Mouse (Mus musculus) embryonic facial prominence, embryonic 13.5 days (tissue): Measurements from ENCODE around the gene Mff. TPM values are rescaled to one million over a fixed set of nuclear protein-coding genes. Genes with fewer than 3 reads are reported as not detected.

Source experiments
- ATAC-seq: fragments of 200-750 bp; cut with Nextera tagmentation; 2 replicates; pipeline ENCODE4 v1.8.0; 2017; ENCODE audit warnings: low read depth; ENCODE audit not compliant: insufficient number of reproducible peaks, insufficient read depth, low FRiP score, low TSS enrichment
- H3K27ac ChIP-seq: fragments of 300-500 bp; sonication (generic); 2 replicates; pipeline ENCODE4 v1.5.1; 2015; ENCODE audit warnings: moderate library complexity, mild to moderate bottlenecking, inconsistent platforms
- H3K27me3 ChIP-seq: fragments of 300-500 bp; sonication (generic); 2 replicates; pipeline ENCODE4 v1.6.1; 2015; ENCODE audit warnings: mild to moderate bottlenecking, inconsistent platforms
- H3K36me3 ChIP-seq: fragments of 300-500 bp; sonication (generic); 2 replicates; pipeline ENCODE4 v1.6.1; 2015; ENCODE audit warnings: mild to moderate bottlenecking, inconsistent platforms
- H3K4me1 ChIP-seq: fragments of 300-500 bp; sonication (generic); 2 replicates; pipeline ENCODE4 v1.6.1; 2015; ENCODE audit warnings: inconsistent platforms
- H3K4me2 ChIP-seq: fragments of 300-500 bp; sonication (generic); 2 replicates; pipeline ENCODE4 v1.6.1; 2015; ENCODE audit warnings: moderate library complexity, mild to moderate bottlenecking, inconsistent platforms
- H3K4me3 ChIP-seq: fragments of 300-500 bp; sonication (generic); 2 replicates; pipeline ENCODE4 v1.5.1; 2015; ENCODE audit warnings: mild to moderate bottlenecking, inconsistent platforms
- H3K9ac ChIP-seq: fragments of 300-500 bp; sonication (generic); 2 replicates; pipeline ENCODE4 v1.6.1; 2015; ENCODE audit warnings: mild to moderate bottlenecking, inconsistent platforms
- H3K9me3 ChIP-seq: fragments of 300-500 bp; sonication (generic); 2 replicates; pipeline ENCODE4 v1.6.1; 2016; ENCODE audit warnings: inconsistent platforms
- WGBS: fragments of 180-500 bp; shearing (Covaris S2); methylation state at CpG from one replicate; pipeline ENCODE4 v1.1.7; 2015; ENCODE audit warnings: mixed read lengths; 5-methylcytosine and 5-hydroxymethylcytosine counted together
- polyA plus RNA-seq: library from polyadenylated mRNA; unstranded; fragments of >200 nt; fragmentation: Nextera tagmentation; extraction: Ambion mirVana; gene quantifications from 2 replicates; pipeline ENCODE4 v1.2.1, GENCODE M21; 2015

Gene Mff
- polyA plus RNA-seq, 1 experiment from 2014 or later, result 219 TPM

DNA sequence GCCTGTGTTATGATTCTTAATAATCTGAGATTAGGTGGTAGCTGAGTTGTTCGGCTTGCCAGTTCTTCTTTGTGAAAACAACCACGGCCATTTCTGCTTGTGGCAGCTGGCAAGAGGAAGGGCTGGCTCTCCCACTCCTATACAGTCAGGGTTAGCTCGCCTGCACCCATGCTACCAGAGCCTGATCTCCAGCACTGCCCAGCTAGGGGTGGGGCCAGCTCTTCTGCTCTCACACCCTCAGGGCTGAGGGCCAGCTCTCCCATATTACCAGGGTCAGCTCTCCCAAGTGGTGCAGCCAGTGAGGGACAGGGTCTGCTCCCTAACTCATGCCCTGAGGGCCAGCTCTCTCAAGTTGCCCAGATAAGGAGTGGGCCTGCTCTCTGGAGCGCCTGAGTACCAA lies 47.7 kb downstream of the Mff start:
- H3K9ac ChIP-seq, result no peak overlapping the region
- H3K4me3 ChIP-seq, result no peak overlapping the region
- H3K4me2 ChIP-seq, result no peak overlapping the region
- H3K9me3 ChIP-seq, result no peaks in the 10 kb centered on the region
- no peak overlapping the region for H3K27ac ChIP-seq
- no peaks in the 10 kb centered on the region for H3K4me1 ChIP-seq
- 84% methylated on average over 4 of the region's 4 CpGs for WGBS
- no peak for ATAC-seq
- no peaks in the 10 kb centered on the region for H3K27me3 ChIP-seq
- no peaks in the 10 kb centered on the region for H3K36me3 ChIP-seq

DNA sequence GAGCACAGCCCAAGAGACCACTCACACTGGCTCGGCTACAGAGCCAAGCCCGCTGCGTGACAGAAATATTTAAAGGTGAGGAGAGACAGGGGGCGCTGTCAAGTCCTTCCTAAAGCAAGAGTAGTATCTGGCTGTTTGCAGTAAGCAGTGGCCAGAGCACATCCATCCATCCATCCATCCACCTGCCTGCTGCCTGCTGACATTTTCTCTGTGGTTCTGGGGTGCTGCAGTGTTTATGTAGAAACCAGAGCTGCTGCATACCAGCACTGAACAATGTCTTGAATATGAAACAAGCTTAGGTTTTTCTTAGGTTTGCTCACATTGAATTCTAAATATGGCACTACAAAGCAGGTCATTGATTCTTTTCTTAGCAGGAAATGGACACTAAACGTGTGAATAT lies 48.5 kb downstream of the Mff start:
- WGBS, result 60% methylated on average over 5 of the region's 5 CpGs
- Histone ChIP-seq H3K4me3 (no peak overlapping the region), H3K4me1 (no peaks in the 10 kb centered on the region), H3K4me2 (no peak overlapping the region), H3K27me3 (no peaks in the 10 kb centered on the region), H3K9me3 (no peaks in the 10 kb centered on the region), H3K27ac (no peak overlapping the region), H3K9ac (no peak overlapping the region), H3K36me3 (no peaks in the 10 kb centered on the region)
- ATAC-seq, result no peak

DNA sequence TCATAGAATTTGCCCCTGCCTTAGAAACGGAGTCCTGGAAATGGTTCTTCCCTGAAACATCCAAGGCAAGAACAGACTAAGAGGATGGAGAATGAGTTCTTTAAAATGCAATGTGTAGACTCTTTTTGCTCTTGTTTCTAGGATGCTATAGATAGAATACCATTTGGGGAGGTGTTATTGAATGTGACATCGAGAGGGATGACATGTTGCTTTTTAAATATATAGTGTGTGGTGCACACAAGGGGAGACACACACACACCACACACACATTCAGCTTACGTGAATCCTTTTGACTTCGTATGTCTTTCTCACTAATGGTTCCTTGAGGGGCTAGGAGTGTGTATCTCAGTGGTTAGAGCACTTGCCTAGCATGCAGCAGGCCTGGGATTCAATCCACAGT lies 50.6 kb downstream of the Mff start:
- ATAC-seq, result no peak
- no peak overlapping the region for H3K4me3 ChIP-seq
- no peak overlapping the region for H3K27ac ChIP-seq
- no peaks in the 10 kb centered on the region for H3K36me3 ChIP-seq
- no peak overlapping the region for H3K9ac ChIP-seq
- H3K9me3 ChIP-seq, result no peaks in the 10 kb centered on the region
- H3K4me1 ChIP-seq, result no peaks in the 10 kb centered on the region
- no peaks in the 10 kb centered on the region for H3K27me3 ChIP-seq
- H3K4me2 ChIP-seq, result no peak overlapping the region
- WGBS, result 87% methylated on average over 4 of the region's 4 CpGs

DNA sequence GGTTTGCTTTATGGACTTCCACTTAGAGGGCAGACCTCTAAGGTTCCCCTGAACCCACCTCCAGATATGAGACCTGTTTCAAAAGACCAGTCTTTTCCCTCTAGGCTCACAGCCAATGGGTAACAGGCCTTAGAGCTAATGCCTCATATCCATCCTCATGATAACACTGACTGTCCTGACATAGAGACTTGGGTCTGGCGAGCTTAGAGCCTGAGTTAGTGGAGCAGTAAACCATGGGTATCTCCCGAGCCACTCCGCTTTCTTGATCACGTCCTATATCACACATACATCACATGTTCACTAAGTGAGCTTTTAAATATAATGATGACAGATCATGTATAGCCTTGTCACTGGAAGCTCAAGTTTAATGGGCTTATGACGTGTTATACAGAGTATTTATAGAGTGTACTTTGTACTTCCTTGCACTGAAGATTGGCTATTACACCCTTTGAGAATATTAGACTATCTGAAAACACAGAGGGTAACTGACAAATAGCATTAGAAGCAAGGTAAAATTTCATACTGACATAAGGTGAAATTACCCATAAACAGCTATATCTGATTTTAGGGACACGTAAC lies 54.8 kb downstream of the Mff start:
- WGBS, result 86% methylated on average over 6 of the region's 6 CpGs
- Histone ChIP-seq H3K4me3 (no peak overlapping the region), H3K27me3 (no peaks in the 10 kb centered on the region), H3K9ac (no peak overlapping the region), H3K9me3 (no peaks in the 10 kb centered on the region), H3K36me3 (no peaks in the 10 kb centered on the region), H3K4me1 (no peaks in the 10 kb centered on the region), H3K4me2 (no peak overlapping the region), H3K27ac (no peak overlapping the region)
- ATAC-seq, result no peak

DNA sequence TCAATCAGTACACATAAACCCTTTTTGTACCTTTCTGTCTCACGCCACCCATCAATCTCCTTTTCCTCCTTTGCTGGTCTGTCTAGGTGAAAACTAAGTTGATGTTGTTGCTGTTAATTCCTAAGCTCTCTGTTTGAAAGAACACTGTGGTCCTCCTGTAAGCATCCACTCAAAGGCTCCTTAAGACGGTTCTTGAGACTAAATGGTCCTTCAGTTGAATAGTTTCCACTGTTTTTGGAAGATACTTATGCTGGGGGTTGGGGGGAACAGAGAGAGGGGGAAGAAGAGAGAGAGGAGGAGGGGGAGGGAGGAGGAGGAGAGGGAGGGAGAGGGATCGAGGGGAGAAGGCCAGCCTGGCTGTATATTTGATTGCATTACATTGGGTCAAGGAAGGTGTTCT lies 58.9 kb downstream of the Mff start:
- ATAC-seq, result no peak
- H3K9me3 ChIP-seq, result no peaks in the 10 kb centered on the region
- 63% methylated on average over 3 of the region's 3 CpGs for WGBS

DNA sequence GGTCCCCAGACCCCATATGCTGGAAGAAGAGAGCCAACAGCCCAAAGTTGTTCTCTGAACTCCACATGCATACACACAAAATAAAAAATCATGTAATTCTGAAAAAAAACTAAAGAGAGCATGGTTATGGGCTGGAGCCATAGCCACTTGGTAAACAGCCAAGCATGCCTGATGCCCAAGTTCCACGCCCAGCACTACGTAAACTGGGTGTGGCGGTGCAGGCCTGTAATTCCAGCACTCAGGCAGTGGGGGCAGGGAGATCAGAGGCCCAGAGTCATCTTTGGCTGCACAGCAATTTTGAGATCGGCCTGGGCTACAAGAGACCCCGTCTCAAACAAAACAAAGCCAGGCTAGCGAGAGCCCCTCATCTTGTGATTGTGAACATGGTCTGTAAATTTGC lies 60.9 kb downstream of the Mff start:
- Histone ChIP-seq H3K4me2 (no peak overlapping the region), H3K27me3 (no peaks in the 10 kb centered on the region), H3K9ac (no peak overlapping the region), H3K4me1 (peaks cover 14% of the 10 kb centered on the region), H3K9me3 (no peaks in the 10 kb centered on the region), H3K27ac (no peak overlapping the region), H3K36me3 (no peaks in the 10 kb centered on the region), H3K4me3 (no peak overlapping the region)
- WGBS, result 60% methylated on average over 6 of the region's 6 CpGs
- ATAC-seq, result no peak

More for the DNA sequence above, 58.9 kb downstream of the Mff start:
- H3K4me1 ChIP-seq, result peaks cover 14% of the 10 kb centered on the region
- H3K27ac ChIP-seq, result no peak overlapping the region
- H3K9ac ChIP-seq, result no peak overlapping the region
- H3K36me3 ChIP-seq, result no peaks in the 10 kb centered on the region
- no peaks in the 10 kb centered on the region for H3K27me3 ChIP-seq
- no peak overlapping the region for H3K4me3 ChIP-seq
- H3K4me2 ChIP-seq, result no peak overlapping the region

DNA sequence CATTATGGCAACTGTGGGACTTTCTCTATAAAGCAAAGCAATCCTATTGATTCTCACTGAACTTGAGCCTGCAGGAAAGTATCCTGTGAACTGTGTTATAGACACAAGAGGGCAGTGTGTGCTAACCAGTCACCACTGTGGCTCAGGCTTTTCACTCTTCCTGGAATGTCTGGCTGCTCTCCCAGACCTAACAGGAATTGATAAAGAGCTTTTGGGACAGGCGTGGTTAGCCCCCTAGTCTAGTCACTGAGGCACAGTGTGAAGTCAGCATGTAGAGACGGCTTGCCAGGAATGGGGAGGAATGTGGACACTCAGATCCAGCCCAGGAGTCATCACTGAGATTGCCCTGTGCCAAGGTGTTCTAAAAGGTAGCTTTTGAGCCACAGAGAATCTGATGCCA lies 62.7 kb downstream of the Mff start:
- no peak overlapping the region for H3K4me3 ChIP-seq
- no peak overlapping the region for H3K9ac ChIP-seq
- no peak overlapping the region for H3K4me2 ChIP-seq
- H3K9me3 ChIP-seq, result no peaks in the 10 kb centered on the region
- ATAC-seq, result 0 out of 2 replicates have a peak, but pooled peaks have one; percentile 29
- no peaks in the 10 kb centered on the region for H3K36me3 ChIP-seq
- 0% methylated on average over 2 of the region's 2 CpGs for WGBS
- H3K27me3 ChIP-seq, result no peaks in the 10 kb centered on the region
- peaks cover 18% of the 10 kb centered on the region for H3K4me1 ChIP-seq
- no peak overlapping the region for H3K27ac ChIP-seq

DNA sequence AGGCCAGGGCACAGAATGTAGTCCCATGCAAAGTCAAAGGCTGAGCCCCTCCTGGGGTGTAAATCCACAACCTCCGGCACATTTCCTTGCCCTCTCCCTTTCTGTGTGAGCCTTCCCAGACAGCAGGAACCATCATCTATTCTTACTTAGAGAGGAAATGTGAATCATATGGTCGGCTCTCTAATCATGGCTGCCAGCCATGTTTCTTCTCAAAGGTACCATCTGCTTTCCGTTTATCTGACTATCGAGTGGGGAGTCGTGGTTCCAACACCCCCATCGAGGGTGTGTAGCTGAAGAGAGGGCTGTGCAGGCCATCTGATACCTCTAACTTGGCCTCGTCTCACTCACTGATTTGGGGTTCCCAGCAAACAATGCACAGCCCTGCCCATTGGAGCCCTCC lies 63.4 kb downstream of the Mff start:
- Histone ChIP-seq H3K27me3 (no peaks in the 10 kb centered on the region), H3K4me2 (no peak overlapping the region), H3K9me3 (no peaks in the 10 kb centered on the region), H3K9ac (no peak overlapping the region), H3K27ac (no peak overlapping the region), H3K36me3 (no peaks in the 10 kb centered on the region), H3K4me1 (peaks cover 18% of the 10 kb centered on the region), H3K4me3 (no peak overlapping the region)
- ATAC-seq, result no peak
- 24% methylated on average over 7 of the region's 7 CpGs for WGBS

DNA sequence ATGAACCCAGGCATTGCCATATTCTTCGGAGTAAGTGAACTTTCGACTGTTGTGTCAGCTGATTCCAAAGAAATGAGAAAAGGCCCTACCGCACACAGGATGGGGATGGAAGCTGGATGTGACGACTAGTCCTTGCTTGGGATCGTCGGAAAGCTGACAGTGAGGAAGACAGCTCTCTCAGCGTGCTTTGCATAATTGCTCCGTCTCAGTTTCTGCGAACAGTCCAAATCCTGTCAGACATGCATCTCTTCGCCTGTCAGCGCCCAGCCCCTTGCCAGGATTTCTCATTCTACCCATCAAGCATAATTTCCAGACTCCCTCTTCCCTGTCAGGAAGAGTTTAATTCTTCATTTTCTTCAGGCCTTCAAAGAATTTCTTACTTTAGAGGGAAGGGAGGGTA lies 66.4 kb downstream of the Mff start:
- no peak overlapping the region for H3K9ac ChIP-seq
- H3K27me3 ChIP-seq, result no peaks in the 10 kb centered on the region
- no peak overlapping the region for H3K27ac ChIP-seq
- no peak overlapping the region for H3K4me2 ChIP-seq
- peaks cover 13% of the 10 kb centered on the region for H3K4me1 ChIP-seq
- no peak overlapping the region for H3K4me3 ChIP-seq
- ATAC-seq, result no peak
- WGBS, result 60% methylated on average over 11 of the region's 11 CpGs
- H3K9me3 ChIP-seq, result no peaks in the 10 kb centered on the region
- H3K36me3 ChIP-seq, result no peaks in the 10 kb centered on the region

DNA sequence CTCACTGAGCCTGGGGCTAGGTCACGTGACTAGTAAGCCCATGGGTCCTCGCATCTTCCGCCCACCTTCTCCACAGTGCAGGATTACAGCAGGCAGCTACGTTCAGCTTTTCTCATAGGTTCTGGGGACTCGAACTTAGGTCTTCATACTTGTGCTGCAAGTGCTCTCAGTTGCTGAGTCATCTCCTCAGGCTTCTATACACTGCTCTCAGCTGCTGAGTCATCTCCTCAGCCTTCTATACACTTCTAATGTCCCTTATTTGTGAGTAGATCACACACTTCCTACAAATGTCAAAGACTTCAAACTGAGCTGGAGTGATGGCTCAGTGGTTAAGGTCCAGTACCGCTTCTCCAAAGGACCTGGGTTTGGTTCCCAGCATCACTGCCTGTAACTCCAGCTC lies 67.5 kb downstream of the Mff start:
- H3K4me1 ChIP-seq, result peaks cover 13% of the 10 kb centered on the region
- H3K9ac ChIP-seq, result no peak overlapping the region
- H3K9me3 ChIP-seq, result no peaks in the 10 kb centered on the region
- 92% methylated on average over 6 of the region's 6 CpGs for WGBS
- H3K4me2 ChIP-seq, result no peak overlapping the region
- H3K27ac ChIP-seq, result no peak overlapping the region
- no peak for ATAC-seq
- H3K36me3 ChIP-seq, result no peaks in the 10 kb centered on the region
- no peak overlapping the region for H3K4me3 ChIP-seq
- no peaks in the 10 kb centered on the region for H3K27me3 ChIP-seq

DNA sequence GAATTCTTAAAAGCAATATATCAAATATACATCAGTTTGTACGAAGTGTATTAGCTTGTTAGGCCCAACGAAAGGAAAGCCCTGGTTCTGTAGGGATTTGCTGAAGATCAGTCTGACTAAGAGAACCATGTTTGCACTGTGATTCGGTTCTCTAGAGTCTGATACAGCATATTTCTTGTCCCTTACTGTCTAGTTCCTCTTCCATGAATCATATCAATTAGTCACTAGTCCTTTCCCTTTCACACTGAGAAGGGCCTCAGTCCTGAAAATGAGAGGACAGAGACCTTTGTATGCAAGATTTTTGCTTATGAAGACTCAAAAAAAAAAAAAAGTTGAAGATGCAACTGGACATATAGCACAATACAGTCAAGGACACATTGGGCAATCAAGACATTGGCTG lies 68.4 kb downstream of the Mff start:
- H3K27ac ChIP-seq, result no peak overlapping the region
- no peak overlapping the region for H3K9ac ChIP-seq
- H3K9me3 ChIP-seq, result no peaks in the 10 kb centered on the region
- H3K4me1 ChIP-seq, result peaks cover 6% of the 10 kb centered on the region
- ATAC-seq, result no peak
- 85% methylated on average over 3 of the region's 3 CpGs for WGBS
- no peak overlapping the region for H3K4me3 ChIP-seq
- no peak overlapping the region for H3K4me2 ChIP-seq
- no peaks in the 10 kb centered on the region for H3K27me3 ChIP-seq
- no peaks in the 10 kb centered on the region for H3K36me3 ChIP-seq

DNA sequence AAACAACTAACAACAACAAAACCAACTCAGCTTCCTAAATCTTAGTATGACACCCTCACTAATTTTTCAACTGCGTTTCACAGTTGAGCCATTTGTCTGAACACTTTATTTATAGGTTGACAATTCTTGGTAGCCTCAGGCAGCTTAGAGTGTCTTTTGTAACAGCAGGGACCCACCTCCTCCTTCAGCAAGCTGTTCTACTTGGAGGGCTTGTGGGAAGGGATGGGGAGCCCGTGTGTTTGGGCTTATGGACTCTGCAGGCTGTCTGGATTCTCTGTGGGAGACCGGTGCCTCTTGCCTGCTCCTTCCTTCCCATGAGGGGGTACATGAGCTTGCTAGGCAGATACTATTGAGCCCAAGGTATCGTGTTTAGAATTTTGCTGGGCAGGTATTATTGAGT lies 69.3 kb downstream of the Mff start:
- H3K36me3 ChIP-seq, result no peaks in the 10 kb centered on the region
- ATAC-seq, result no peak
- H3K9ac ChIP-seq, result no peak overlapping the region
- peaks cover 5% of the 10 kb centered on the region; the same call in 1 of the 2 replicates for H3K4me1 ChIP-seq
- H3K27ac ChIP-seq, result no peak overlapping the region
- 49% methylated on average over 4 of the region's 4 CpGs for WGBS
- H3K9me3 ChIP-seq, result no peaks in the 10 kb centered on the region
- H3K4me3 ChIP-seq, result no peak overlapping the region
- no peak overlapping the region for H3K4me2 ChIP-seq
- H3K27me3 ChIP-seq, result no peaks in the 10 kb centered on the region

DNA sequence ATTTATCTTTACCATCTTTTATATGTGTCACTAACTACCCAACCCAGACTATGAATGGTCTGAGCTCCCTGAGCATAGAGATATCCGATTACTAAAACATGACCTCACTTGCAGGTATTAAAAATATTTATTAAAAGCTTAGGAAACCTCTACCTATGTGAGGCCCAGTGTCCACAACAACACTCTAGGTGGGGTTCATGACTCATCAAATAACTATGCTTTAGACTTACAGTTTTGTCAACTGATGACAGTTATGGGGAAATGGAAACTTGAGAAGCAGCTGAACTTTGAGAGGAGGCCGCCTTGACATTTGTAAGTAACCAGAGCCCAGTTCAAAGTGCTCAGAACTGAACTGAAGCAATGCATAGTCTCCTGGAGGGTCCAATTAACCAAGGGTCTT lies 70.5 kb downstream of the Mff start:
- Histone ChIP-seq H3K9ac (no peak overlapping the region), H3K36me3 (no peaks in the 10 kb centered on the region), H3K27me3 (no peaks in the 10 kb centered on the region), H3K4me3 (no peak overlapping the region), H3K4me2 (no peak overlapping the region), H3K9me3 (no peaks in the 10 kb centered on the region), H3K27ac (no peak overlapping the region), H3K4me1 (peaks cover 5% of the 10 kb centered on the region; the same call in 1 of the 2 replicates)
- no peak for ATAC-seq
- WGBS, result 65% methylated on average over 2 of the region's 2 CpGs
